9 mouse cellular contexts compared by ENCODE assay signal in the genomic region with DNA sequence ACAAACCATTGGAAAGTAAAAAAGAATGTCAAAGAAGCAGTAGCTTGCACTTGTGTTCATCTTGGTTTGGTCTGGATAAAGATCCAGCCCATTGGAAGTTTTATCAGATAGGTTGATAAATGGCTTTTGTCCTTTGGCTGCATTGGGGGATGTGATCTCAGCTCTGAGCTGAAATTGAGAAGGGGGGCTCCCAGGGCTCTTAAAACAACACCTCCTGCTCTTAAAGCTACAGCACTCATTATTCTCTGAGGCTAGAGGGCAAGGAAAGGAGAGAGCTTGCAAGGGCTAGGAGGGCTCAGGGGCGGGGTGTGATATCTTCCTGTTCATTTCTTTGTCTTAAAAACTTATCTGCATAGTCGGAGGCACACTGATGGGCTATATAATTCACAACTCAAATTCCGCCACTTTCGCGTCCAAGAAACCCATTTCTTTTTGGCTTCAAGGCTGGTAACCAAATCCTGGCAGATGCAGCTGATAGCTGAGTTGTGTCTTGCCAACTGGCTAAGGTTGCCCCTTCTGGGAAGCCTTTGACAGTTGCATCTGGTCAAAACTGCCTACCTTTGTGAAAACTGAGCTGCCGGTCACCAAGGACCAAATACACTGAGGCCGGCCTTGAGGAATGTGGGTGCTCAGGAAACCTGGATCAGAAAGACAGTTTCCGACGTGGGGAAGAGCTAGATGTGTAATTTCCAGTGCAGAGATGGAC. TPM values are rescaled to one million over a fixed set of nuclear protein-coding genes. Genes with fewer than 3 reads are reported as not detected.
DNase-seq lines count a peak whose midpoint lies in the region; ATAC-seq lines count a peak whose summit lies in the region.
"Had no signal": no experiment of that assay in that cellular context is flagged by ENCODE, and none has a peak within 500 bp of the region (broad histone marks: within the 10 kb centered on the region; RNA-seq: fewer than 3 reads in every experiment).

No protein-coding gene starts in this region.

- intact Hi-C loops in heart, postnatal 10 days (cut with DNase I) = no loop called here

- WGBS in heart, embryonic 14.5 days = 55% methylated on average over 9 of the region's 9 CpGs
- 43% methylated on average over 9 of the region's 9 CpGs for WGBS in hindbrain, embryonic 10.5 days
- 38% methylated on average over 9 of the region's 9 CpGs for WGBS in midbrain, embryonic 13.5 days

- peak overlapping the region; percentile 100 for H3K4me2 ChIP-seq in heart, embryonic 14.5 days (ENCODE audit: low read length)
- peak overlapping the region; percentile 96 for H3K4me2 ChIP-seq in midbrain, embryonic 13.5 days (replicated peaks)

- no peak for ATAC-seq in heart, embryonic 14.5 days (ENCODE audit: insufficient number of reproducible peaks, insufficient read depth, low FRiP score, low read depth)
- ATAC-seq in midbrain, embryonic 13.5 days = no peak
- no peak for ATAC-seq in monocyte, adult 5-6 weeks (replicated peaks; ENCODE audit: insufficient number of reproducible peaks, low FRiP score, low TSS enrichment, poor library complexity, severe bottlenecking)

- H3K9ac ChIP-seq in heart, embryonic 14.5 days (ENCODE audit: low read length) = no peak overlapping the region
- peak overlapping the region; percentile 96 for H3K9ac ChIP-seq in midbrain, embryonic 13.5 days (replicated peaks)

- DNase-seq in heart, postnatal 10 days = no peak
- peak; percentile 61 for DNase-seq in embryo, embryonic 9.5 days (ENCODE audit: extremely low spot score)
- peak; percentile 51 for DNase-seq in hindbrain, embryonic 10.5 days (ENCODE audit: low spot score)
- DNase-seq in ovary, postnatal 36 days (ENCODE audit: low spot score) = no peak
- no peak for DNase-seq in frontal cortex, postnatal 10 days (ENCODE audit: low spot score in 2 of 2)

- H3K36me3 ChIP-seq in heart, embryonic 14.5 days (ENCODE audit: control insufficient read depth, insufficient read depth, low read length) = no peaks in the 10 kb centered on the region
- H3K36me3 ChIP-seq in hindbrain, embryonic 10.5 days = peaks cover 63% of the 10 kb centered on the region
- H3K36me3 ChIP-seq in midbrain, embryonic 13.5 days = peaks cover 14% of the 10 kb centered on the region; the same call in 1 of the 2 replicates

- peaks cover 48% of the 10 kb centered on the region for H3K27me3 ChIP-seq in heart, embryonic 14.5 days (ENCODE audit: control insufficient read depth, insufficient read depth, low read length)
- no peaks in the 10 kb centered on the region; the same call in 1 of the 2 replicates for H3K27me3 ChIP-seq in hindbrain, embryonic 10.5 days (ENCODE audit: insufficient read depth, poor library complexity, severe bottlenecking)
- no peaks in the 10 kb centered on the region for H3K27me3 ChIP-seq in midbrain, embryonic 13.5 days

- peaks cover 15 to 25% of the 10 kb centered on the region in 2 experiments for H3K4me1 ChIP-seq in heart, embryonic 14.5 days (ENCODE audit: control insufficient read depth in 2 of 2, insufficient read depth in 2 of 2, low read length in 2 of 2)
- peaks cover 93% of the 10 kb centered on the region for H3K4me1 ChIP-seq in hindbrain, embryonic 10.5 days (replicated peaks)
- H3K4me1 ChIP-seq in midbrain, embryonic 13.5 days (replicated peaks) = peaks cover 94% of the 10 kb centered on the region

- H3K4me3 ChIP-seq in heart, embryonic 14.5 days (ENCODE audit: control insufficient read depth in 1 of 2, insufficient read depth in 1 of 2, low read depth in 1 of 2, low read length in 2 of 2) = peak overlapping the region in 1 of 2 experiments; percentile 70; a peak in 1 of 4 replicates
- H3K4me3 ChIP-seq in hindbrain, embryonic 10.5 days = peak overlapping the region; percentile 94
- H3K4me3 ChIP-seq in midbrain, embryonic 13.5 days (replicated peaks) = peak overlapping the region; percentile 79

- H3K9me3 ChIP-seq in heart, embryonic 14.5 days (ENCODE audit: control insufficient read depth, low read length) = no peaks in the 10 kb centered on the region
- H3K9me3 ChIP-seq in hindbrain, embryonic 10.5 days = no peaks in the 10 kb centered on the region
- H3K9me3 ChIP-seq in midbrain, embryonic 13.5 days = no peaks in the 10 kb centered on the region

- H3K27ac ChIP-seq in heart, embryonic 14.5 days (replicated peaks in 1 of 2; ENCODE audit: control insufficient read depth in 1 of 2, insufficient read depth in 1 of 2, low read depth in 2 of 2, low read length in 2 of 2) = no peak overlapping the region
- peak overlapping the region; percentile 94 for H3K27ac ChIP-seq in hindbrain, embryonic 10.5 days
- peak overlapping the region; percentile 90 for H3K27ac ChIP-seq in midbrain, embryonic 13.5 days

RNA-seq across cellular contexts. Expression of gene Rgma, which starts 18.2 kb away (rescaled TPM):
- 3.1 and 3.2 TPM in 2 replicates for polyA plus RNA-seq in heart, embryonic 14.5 days (2014; fragmentation: Nextera tagmentation; extraction: Ambion mirVana)
- 10 to 100 TPM; 40.6 to 50.4 TPM for total RNA-seq in heart, postnatal 10 days (2021)
- polyA plus RNA-seq in hindbrain, embryonic 10.5 days (2016; fragmentation: Nextera tagmentation; extraction: Ambion mirVana) = 38.4 and 51.1 TPM in 2 replicates
- polyA plus RNA-seq in midbrain, embryonic 13.5 days (2015; fragmentation: Nextera tagmentation; extraction: Ambion mirVana) = 40.7 and 50.3 TPM in 2 replicates
- total RNA-seq in monocyte, adult 5-6 weeks (2017) = not detected in 3 replicates
- total RNA-seq: granulocyte monocyte progenitor cell, adult 5-6 weeks had no signal

Comparison
In these comparisons a context has a peak if more than half of its experiments do, and no peak if none do; other contexts are left out.
1. H3K27ac ChIP-seq: peak in hindbrain, embryonic 10.5 days (single experiment) and midbrain, embryonic 13.5 days (single experiment); none in heart, embryonic 14.5 days (0 of 2).
2. DNase-seq: peak in embryo, embryonic 9.5 days (single experiment) and hindbrain, embryonic 10.5 days (single experiment); none in heart, postnatal 10 days (0 of 2), ovary, postnatal 36 days (single experiment) and frontal cortex, postnatal 10 days (0 of 2).